Mouse (Mus musculus) embryo, embryonic 11 days (tissue): ENCODE measurements around the gene Lrriq4.

Experiments
- DNase-seq: peaks from one replicate; pipeline ENCODE4 v3.0.0-alpha.2; 2015

Lrriq4 gene

GRCm38 (mm10) chr3:30644207-30644606 lies at the start of gene Lrriq4:
TSS of gene Lrriq4 (plus strand) at chr3:30644507.
- no peak for DNase-seq

- peak; percentile 76 for DNase-seq
Measured at GRCm38 (mm10) chr3:30595111-30595832, 49.0 kb upstream of the Lrriq4 start.

- DNase-seq: no peak
Measured at GRCm38 (mm10) chr3:30597271-30597670, 47.0 kb upstream of the Lrriq4 start.

GRCm38 (mm10) chr3:30599711-30600545 lies 44.4 kb upstream of the Lrriq4 start, which contains the start of gene Actrt3:
TSS of gene Actrt3 (minus strand) at chr3:30599939.
- peak; percentile 57 for DNase-seq

GRCm38 (mm10) chr3:30600717-30601116 lies 43.6 kb upstream of the Lrriq4 start:
- peak; percentile 62 for DNase-seq

GRCm38 (mm10) chr3:30601175-30601574 lies 43.1 kb upstream of the Lrriq4 start:
- DNase-seq: peak; percentile 91

- no peak for DNase-seq
Measured at GRCm38 (mm10) chr3:30601610-30602064, 42.7 kb upstream of the Lrriq4 start.

- DNase-seq: peak; percentile 96
Measured at GRCm38 (mm10) chr3:30602065-30602739, 42.1 kb upstream of the Lrriq4 start, which contains the start of gene Mynn. TSS of gene Mynn (plus strand) at chr3:30602065.

GRCm38 (mm10) chr3:30602740-30603098 lies 41.6 kb upstream of the Lrriq4 start:
- DNase-seq: peak; percentile 82

GRCm38 (mm10) chr3:30603256-30603655 lies 41.1 kb upstream of the Lrriq4 start:
- DNase-seq: no peak

GRCm38 (mm10) chr3:30608999-30609398 lies 35.3 kb upstream of the Lrriq4 start:
- DNase-seq: no peak

GRCm38 (mm10) chr3:30610930-30611329 lies 33.4 kb upstream of the Lrriq4 start:
- no peak for DNase-seq

- DNase-seq: no peak
Measured at GRCm38 (mm10) chr3:30620132-30620531, 24.2 kb upstream of the Lrriq4 start.

GRCm38 (mm10) chr3:30633681-30634080 lies 10.6 kb upstream of the Lrriq4 start:
- DNase-seq: peak; percentile 18

GRCm38 (mm10) chr3:30635629-30636028 lies 8.7 kb upstream of the Lrriq4 start:
- no peak for DNase-seq

- no peak for DNase-seq
Measured at GRCm38 (mm10) chr3:30646761-30647160, 2.5 kb downstream of the Lrriq4 start.

GRCm38 (mm10) chr3:30647440-30648090 lies 3.3 kb downstream of the Lrriq4 start, which contains the start of gene Lrrc34:
TSS of gene Lrrc34 (minus strand) at chr3:30647869.
- DNase-seq: peak; percentile 91

GRCm38 (mm10) chr3:30648466-30648865 lies 4.2 kb downstream of the Lrriq4 start:
- DNase-seq: no peak

GRCm38 (mm10) chr3:30650062-30650841 lies 5.9 kb downstream of the Lrriq4 start:
- DNase-seq: peak; percentile 56

- no peak for DNase-seq
Measured at GRCm38 (mm10) chr3:30655937-30656336, 11.6 kb downstream of the Lrriq4 start.

GRCm38 (mm10) chr3:30658486-30658885 lies 14.2 kb downstream of the Lrriq4 start:
- DNase-seq: no peak

- no peak for DNase-seq
Measured at GRCm38 (mm10) chr3:30683190-30683589, 38.9 kb downstream of the Lrriq4 start.
